Mouse (Mus musculus) CD8-positive naive resting alpha-beta T cell, adult 2 months (primary cell): ENCODE data around the gene Olfr10.

ENCODE experiments used
- DNase-seq, 2 experiments: peaks; one replicate each; pipeline ENCODE4 v3.0.0; 2022; ENCODE audit warnings: low read depth in 2 of 2, low spot score in 2 of 2

Olfr10 gene

GRCm38 (mm10) chr11:49322442-49322841 is 17.9 kb downstream of the Olfr10 start, which contains the start of gene Olfr1391:
Gene Olfr1391 (plus strand): TSS chr11:49322742.
- DNase-seq: no peak

DNA sequence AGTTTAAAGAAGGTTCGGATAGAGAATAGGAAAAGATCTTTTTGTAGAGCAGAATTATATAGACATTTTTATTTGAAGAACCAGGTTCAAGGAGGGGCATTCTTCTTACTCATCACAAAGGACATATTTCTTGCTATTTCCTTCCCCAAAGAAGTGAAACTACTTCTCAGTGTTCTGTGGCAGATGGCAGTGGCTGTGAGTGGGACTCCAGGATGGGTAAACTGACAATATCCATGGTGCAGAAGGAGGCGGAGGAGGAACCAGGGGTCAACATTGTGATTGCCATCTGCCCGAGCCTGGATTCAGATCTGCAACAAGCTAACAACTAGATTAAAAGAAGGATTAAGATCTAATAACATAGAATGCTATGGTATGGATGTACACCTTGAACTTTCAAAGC is 22.2 kb downstream of the Olfr10 start:
- no peak for DNase-seq

GRCm38 (mm10) chr11:49329686-49330085 is 25.1 kb downstream of the Olfr10 start:
- no peak for DNase-seq

GRCm38 (mm10) chr11:49334888-49335287 is 30.3 kb downstream of the Olfr10 start, which contains the start of gene Olfr1390:
Gene Olfr1390 (plus strand): TSS chr11:49335188.
- no peak for DNase-seq

DNA sequence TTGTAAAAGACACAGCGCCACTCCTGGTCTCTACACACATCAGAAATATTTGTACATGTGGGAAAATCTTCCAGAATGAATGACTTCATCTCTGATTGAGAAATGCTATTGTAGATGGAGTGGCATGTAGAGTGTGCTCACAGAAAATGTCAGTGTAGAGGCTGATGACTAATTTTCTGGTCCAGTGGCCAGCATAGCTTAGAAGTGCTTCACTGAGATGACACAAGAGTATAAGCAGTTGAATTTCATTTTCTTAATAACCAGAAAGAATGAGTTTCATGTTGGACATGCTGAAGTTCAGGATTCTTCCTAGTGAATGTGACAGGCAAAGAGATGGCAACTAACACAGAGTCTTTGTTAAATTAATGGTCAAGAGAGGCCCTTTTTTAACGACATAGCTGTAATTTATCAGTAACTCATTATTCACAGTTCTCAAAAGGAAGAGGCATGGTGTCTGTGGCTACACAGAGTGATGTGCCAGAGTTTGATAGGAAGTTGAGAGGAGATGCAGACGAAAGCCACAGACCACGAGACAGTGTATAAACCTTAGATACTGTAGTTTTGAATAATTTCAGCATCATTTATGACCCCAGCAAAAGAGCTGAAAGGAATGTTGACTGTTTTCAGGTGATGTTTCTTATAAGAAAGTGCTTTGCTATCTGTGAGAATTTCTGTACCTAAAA is 32.8 kb downstream of the Olfr10 start:
- DNase-seq: no peak
